Mouse (Mus musculus): ENCODE measurements around the gene Slc25a20. TPM values are rescaled to one million over a fixed set of nuclear protein-coding genes. Genes with fewer than 3 reads are reported as not detected.

Gene Slc25a20
- total RNA-seq, 2 experiments from 2014 or later: 15.7 to 16.5 TPM

DNA sequence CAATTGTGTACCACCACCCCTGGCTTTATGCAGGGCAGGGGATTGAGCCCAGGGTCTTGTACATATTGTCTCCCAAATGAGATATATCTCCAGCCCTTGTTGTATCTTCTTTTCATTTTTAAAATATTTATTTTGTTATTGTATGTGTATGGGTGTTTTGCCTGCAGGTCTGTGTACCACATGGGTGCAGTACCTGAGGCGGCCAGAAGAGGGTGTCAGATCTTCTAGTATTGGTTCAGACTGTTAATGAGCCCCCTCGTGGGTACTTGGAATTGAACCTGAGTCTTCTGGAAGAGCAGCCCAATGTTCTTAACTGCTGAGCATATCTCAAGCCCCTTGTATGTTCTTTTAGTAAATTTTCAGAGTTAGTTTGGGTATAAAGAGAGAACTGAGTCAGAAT is 11.3 kb downstream of the Slc25a20 start:
- DNase-seq (ENCODE audit: extremely low spot score in 1 of 2, low spot score in 2 of 2): no peak
- intact Hi-C loops (cut with DNase I): no loop called here

GRCm38 (mm10) chr9:108680026-108680425 is 18.1 kb downstream of the Slc25a20 start:
- intact Hi-C loops (cut with DNase I): no loop called here
- no peak for DNase-seq (ENCODE audit: extremely low spot score in 1 of 2, low spot score in 2 of 2)

DNA sequence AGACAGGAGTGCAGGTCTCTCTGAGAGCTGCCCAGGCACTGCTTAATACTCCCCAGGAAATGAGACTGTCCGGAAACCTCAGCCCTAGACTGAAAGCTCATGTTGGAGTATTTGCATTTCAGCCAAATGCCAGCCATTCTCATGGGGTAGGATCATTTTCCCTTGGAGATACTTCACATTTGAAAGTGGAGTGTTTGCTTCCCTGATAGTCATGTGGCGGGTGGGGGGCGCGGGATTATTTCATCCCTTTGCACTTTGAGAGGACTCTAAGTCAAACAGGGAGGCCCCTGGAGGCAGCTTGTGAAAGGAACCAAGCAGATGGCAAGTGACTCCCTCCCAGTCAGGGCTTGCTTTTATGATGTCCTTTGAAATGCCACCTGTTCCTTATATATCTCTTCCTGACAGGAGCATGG is 24.6 kb downstream of the Slc25a20 start:
- intact Hi-C loops (cut with DNase I): no loop called here
- DNase-seq (ENCODE audit: extremely low spot score in 1 of 2, low spot score in 2 of 2): no peak

GRCm38 (mm10) chr9:108687181-108687580 is 25.3 kb downstream of the Slc25a20 start:
- no peak for DNase-seq (ENCODE audit: extremely low spot score in 1 of 2, low spot score in 2 of 2)

DNA sequence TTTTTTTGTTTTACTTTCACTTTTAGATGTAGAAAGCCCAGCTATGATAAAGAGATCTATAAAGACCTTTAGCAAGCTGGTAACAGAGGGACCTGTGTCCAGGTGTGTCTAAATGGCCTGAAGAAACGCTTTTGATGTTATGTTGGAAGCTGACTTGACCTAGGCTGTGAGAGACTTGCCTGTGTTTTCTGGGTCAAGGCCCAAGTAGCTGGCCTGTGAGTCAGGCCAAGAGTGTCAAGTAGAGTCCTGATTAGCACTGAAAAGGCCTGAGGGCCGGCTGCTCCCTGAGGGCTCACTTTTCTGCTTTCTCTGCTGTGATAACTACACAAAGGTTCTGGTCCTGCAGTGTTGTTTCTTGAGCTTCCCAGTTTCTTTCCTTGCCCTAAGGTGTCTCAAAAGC is 25.8 kb downstream of the Slc25a20 start:
- intact Hi-C loops (cut with DNase I): no loop called here

More at GRCm38 (mm10) chr9:108687181-108687580, 25.3 kb downstream of the Slc25a20 start:
- intact Hi-C loops (cut with DNase I): no loop called here

GRCm38 (mm10) chr9:108688451-108688850 is 26.6 kb downstream of the Slc25a20 start:
- no peak for DNase-seq (ENCODE audit: extremely low spot score in 1 of 2, low spot score in 2 of 2)
- intact Hi-C loops (cut with DNase I): no loop called here

More for the DNA sequence above, 25.8 kb downstream of the Slc25a20 start:
- DNase-seq (ENCODE audit: extremely low spot score in 1 of 2, low spot score in 2 of 2): no peak

GRCm38 (mm10) chr9:108689106-108689505 is 27.2 kb downstream of the Slc25a20 start, which contains the start of gene Prkar2a:
TSS of gene Prkar2a (plus strand) at chr9:108689314.
- DNase-seq (ENCODE audit: extremely low spot score in 1 of 2, low spot score in 2 of 2): no peak
- intact Hi-C loops (cut with DNase I): no loop called here

GRCm38 (mm10) chr9:108689993-108690392 is 28.1 kb downstream of the Slc25a20 start:
- intact Hi-C loops (cut with DNase I): no loop called here
- no peak for DNase-seq (ENCODE audit: extremely low spot score in 1 of 2, low spot score in 2 of 2)

GRCm38 (mm10) chr9:108690914-108691313 is 29.0 kb downstream of the Slc25a20 start:
- intact Hi-C loops (cut with DNase I): no loop called here
- no peak for DNase-seq (ENCODE audit: extremely low spot score in 1 of 2, low spot score in 2 of 2)

DNA sequence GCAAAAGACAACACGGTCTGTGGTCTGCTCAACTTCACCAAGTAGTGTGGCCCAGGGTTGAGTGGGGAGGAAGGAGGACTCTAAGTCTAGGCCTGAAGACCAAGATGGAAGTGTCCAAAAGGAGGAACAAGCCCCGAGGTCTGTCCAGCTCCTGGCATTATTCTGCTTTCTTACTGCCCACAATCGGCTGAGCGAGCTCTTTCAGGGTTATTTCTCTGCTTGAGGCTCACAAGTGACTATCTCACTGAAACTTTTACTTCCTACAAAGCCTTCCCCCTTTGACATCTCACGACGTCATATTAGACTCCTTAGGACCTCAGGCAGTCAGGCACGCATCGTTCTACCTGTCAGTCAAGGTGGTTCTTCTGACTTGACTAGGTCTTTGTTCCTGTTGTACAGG is 29.5 kb downstream of the Slc25a20 start:
- no peak for DNase-seq (ENCODE audit: extremely low spot score in 1 of 2, low spot score in 2 of 2)
- intact Hi-C loops (cut with DNase I): no loop called here

- intact Hi-C loops (cut with DNase I): no loop called here
- peak; percentile 68 to 93 for DNase-seq (ENCODE audit: extremely low spot score in 1 of 2, low spot score in 2 of 2)
Measured at GRCm38 (mm10) chr9:108691846-108692225, 29.9 kb downstream of the Slc25a20 start.

GRCm38 (mm10) chr9:108692226-108693041 is 30.5 kb downstream of the Slc25a20 start:
- intact Hi-C loops (cut with DNase I): no loop called here
- peak; percentile 67 to 71 for DNase-seq (ENCODE audit: extremely low spot score in 1 of 2, low spot score in 2 of 2)

- no peak for DNase-seq (ENCODE audit: extremely low spot score in 1 of 2, low spot score in 2 of 2)
- intact Hi-C loops (cut with DNase I): no loop called here
Measured at GRCm38 (mm10) chr9:108693946-108694345, 32.1 kb downstream of the Slc25a20 start.

- intact Hi-C loops (cut with DNase I): no loop called here
- no peak for DNase-seq (ENCODE audit: extremely low spot score in 1 of 2, low spot score in 2 of 2)
Measured at GRCm38 (mm10) chr9:108694533-108694932, 32.6 kb downstream of the Slc25a20 start.

DNA sequence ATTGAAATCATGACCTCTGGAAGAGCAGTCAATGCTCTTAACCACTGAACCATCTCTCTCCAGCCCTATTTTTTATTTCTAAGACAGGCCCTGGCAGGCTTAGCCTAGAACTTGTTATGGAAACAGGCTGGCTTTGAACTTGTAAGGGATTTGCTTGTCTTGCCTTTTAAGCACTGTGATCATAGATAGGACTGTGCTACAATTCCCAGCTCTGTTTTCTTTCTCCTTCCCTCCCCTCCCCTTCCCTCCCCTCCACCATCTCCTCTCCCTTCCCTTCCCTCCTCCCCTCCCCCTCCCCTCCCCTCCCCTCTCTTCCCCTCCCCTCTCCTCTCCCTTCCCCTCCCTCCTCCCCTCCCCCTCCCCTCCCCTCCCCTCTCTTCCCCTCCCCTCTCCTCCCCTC is 40.6 kb downstream of the Slc25a20 start:
- intact Hi-C loops (cut with DNase I): no loop called here
- DNase-seq (ENCODE audit: extremely low spot score in 1 of 2, low spot score in 2 of 2): no peak

- DNase-seq (ENCODE audit: extremely low spot score in 1 of 2, low spot score in 2 of 2): no peak
- intact Hi-C loops (cut with DNase I): no loop called here
Measured at GRCm38 (mm10) chr9:108703373-108704110, 41.7 kb downstream of the Slc25a20 start.

DNA sequence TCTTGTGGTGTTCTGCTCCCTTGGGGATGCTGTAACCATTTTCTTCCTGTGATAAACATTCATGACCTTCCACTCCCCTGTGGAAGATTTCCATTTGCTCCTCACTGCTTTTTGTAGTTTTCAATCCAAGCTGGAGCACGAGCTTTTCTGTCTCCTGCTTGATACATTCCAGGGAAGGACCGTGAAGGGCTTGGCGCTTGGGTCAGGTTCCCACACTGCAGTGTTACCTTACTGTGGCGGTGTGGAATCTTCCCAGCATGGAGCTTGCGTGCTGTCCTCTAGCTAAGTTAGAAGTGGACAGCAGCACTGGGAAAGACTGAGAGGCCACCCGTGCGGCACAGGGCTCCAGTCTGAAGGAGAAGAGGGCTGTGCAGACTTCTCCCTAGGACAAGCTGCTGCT is 42.7 kb downstream of the Slc25a20 start:
- DNase-seq (ENCODE audit: extremely low spot score in 1 of 2, low spot score in 2 of 2): no peak
- intact Hi-C loops (cut with DNase I): no loop called here

DNA sequence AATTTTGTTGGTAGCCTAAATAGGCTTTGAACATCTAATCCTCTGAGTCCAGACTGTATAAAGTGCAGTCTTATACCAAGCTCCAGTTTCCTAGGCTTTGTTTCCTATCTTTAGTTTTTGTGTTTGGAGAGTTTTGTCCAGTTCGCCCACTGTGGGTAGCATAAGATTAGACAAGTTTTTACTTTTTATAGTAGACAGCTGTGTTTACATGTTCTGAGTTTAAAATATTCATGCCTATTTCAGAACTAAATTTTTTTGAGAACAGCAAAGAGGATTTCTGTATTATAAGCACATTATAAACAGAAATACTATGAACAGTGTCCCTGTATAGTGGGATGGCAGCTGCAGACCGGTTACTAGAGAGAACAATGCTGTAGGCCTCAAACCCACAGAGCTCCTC is 45.3 kb downstream of the Slc25a20 start:
- intact Hi-C loops (cut with DNase I): no loop called here
- DNase-seq (ENCODE audit: extremely low spot score in 1 of 2, low spot score in 2 of 2): no peak

DNA sequence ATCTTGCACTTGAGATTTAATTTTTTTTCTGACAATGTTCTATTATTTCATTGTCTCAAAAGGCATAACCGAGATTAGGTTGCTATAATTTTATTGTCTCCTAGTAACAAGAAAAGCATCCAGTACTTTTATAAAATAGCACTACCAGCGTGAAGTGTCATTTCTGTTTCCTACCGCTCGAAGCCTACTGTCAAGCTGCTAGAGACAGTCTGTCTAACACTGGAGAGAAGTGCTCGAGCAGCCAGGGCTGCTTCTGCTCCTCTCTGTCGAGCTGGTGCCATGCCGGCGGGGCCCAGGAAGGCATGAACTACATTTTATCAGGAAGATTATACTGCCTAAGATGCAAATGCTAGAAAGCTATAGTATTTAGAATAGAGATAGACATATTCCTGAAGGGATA is 46.9 kb downstream of the Slc25a20 start:
- intact Hi-C loops (cut with DNase I): no loop called here
- peak in 1 of 2 experiments; percentile 22 for DNase-seq (ENCODE audit: extremely low spot score in 1 of 2, low spot score in 2 of 2)

DNA sequence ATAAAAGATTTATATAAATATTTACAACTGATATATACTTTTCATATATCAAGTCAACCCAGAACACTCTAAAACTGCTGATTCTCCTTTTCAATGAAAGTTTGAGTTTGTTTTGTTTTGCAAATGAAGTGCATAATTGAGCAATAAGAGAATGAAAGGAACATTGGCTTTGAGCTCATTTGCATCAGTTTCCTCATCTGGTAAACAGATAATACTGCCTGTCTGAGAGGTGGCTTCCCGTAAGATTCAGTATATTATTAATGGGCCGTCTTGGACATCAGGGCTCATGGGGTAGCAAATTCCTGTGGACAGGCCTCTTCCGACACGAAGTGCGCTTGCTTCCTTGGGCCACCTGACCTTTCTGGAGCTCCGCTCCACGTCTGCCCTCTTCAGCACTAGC is 48.9 kb downstream of the Slc25a20 start:
- intact Hi-C loops (cut with DNase I): no loop called here
- DNase-seq (ENCODE audit: extremely low spot score in 1 of 2, low spot score in 2 of 2): no peak

All from left cerebral cortex, postnatal 10 days (tissue).